ENCODE assay signal across 10 mouse cellular contexts in the genomic region with DNA sequence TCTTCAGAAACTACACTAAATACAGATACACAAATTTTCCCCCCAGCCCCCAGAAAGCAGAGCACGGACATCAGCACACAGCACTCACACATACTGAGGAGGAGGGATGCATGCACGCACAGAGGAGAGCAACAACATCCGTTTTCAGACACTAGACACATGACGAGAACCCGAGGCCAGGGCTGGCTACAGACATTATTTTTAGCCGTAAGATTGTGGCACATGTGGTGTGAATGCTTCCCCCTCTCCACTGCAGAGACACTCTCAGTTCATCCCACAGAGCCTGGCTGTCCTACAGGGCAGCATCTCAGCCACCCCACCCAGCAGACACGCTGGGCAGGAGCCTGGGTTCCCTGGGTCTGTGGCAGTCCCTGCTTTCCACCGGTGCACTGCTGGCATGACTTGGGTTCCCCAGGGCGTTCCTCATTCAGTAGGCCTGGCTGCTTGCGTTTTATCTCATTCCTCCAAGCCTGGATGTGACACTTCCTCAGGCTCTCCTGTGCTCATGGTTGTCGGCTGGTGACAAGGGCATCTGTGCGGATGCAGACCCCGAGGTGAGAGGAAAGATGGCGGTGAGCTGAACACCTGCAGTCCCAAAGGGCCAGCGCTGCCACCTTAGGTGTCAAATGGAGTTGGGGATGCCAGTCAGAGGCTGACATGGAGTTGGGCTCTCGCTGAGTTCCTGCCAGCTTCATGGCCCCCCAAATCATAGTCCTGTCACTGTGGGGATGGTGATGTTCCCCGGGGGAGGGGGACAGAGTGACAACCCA.
DNase-seq lines count a peak whose midpoint lies in the region; ATAC-seq and TF ChIP-seq lines count a peak whose summit lies in the region.
"Had no signal": no experiment of that assay in that cellular context is flagged by ENCODE, and none has a peak within 500 bp of the region (broad histone marks: within the 10 kb centered on the region; RNA-seq: fewer than 3 reads in every experiment).

No protein-coding gene starts in this region.

- no peaks in the 10 kb centered on the region for H3K79me2 ChIP-seq in heart, adult 2 months (replicated peaks; ENCODE audit: control insufficient read depth, insufficient read depth, low read length)

- peaks cover 9% of the 10 kb centered on the region; the same call in 1 of the 2 replicates for H3K27me3 ChIP-seq in heart, embryonic 10.5 days (ENCODE audit: insufficient read depth, poor library complexity, severe bottlenecking)
- H3K27me3 ChIP-seq in heart, adult 2 months (ENCODE audit: control insufficient read depth, insufficient read depth, low read length), result peaks cover 3% of the 10 kb centered on the region; the same call in 1 of the 2 replicates
- H3K27me3 ChIP-seq in embryonic facial prominence, embryonic 14.5 days (replicated peaks; ENCODE audit: control insufficient read depth, insufficient read depth, low read length), result no peaks in the 10 kb centered on the region
- H3K27me3 ChIP-seq in hindbrain, embryonic 16.5 days (replicated peaks; ENCODE audit: control insufficient read depth, insufficient read depth, low read length), result no peaks in the 10 kb centered on the region
- no peaks in the 10 kb centered on the region for H3K27me3 ChIP-seq in neural tube, embryonic 12.5 days (replicated peaks)

- no peaks in the 10 kb centered on the region for H3K36me3 ChIP-seq in heart, embryonic 10.5 days
- H3K36me3 ChIP-seq in heart, adult 2 months (ENCODE audit: control insufficient read depth, insufficient read depth, low read length), result no peaks in the 10 kb centered on the region
- H3K36me3 ChIP-seq in embryonic facial prominence, embryonic 14.5 days (ENCODE audit: control insufficient read depth, insufficient read depth, low read length), result no peaks in the 10 kb centered on the region
- no peaks in the 10 kb centered on the region for H3K36me3 ChIP-seq in hindbrain, embryonic 16.5 days (ENCODE audit: control insufficient read depth, insufficient read depth, low read length)
- H3K36me3 ChIP-seq in neural tube, embryonic 12.5 days, result no peaks in the 10 kb centered on the region

- H3K4me1 ChIP-seq in heart, embryonic 10.5 days, result peaks cover 21% of the 10 kb centered on the region
- H3K4me1 ChIP-seq in heart, adult 2 months (ENCODE audit: control insufficient read depth, insufficient read depth, low read length), result no peaks in the 10 kb centered on the region
- H3K4me1 ChIP-seq in embryonic facial prominence, embryonic 14.5 days (ENCODE audit: control insufficient read depth, insufficient read depth, low read length), result peaks cover 18% of the 10 kb centered on the region
- H3K4me1 ChIP-seq in hindbrain, embryonic 16.5 days (ENCODE audit: control insufficient read depth, insufficient read depth, low read depth, low read length), result peaks cover 19% of the 10 kb centered on the region
- peaks cover 21% of the 10 kb centered on the region for H3K4me1 ChIP-seq in neural tube, embryonic 12.5 days

- no peak for ATAC-seq in embryonic facial prominence, embryonic 14.5 days (ENCODE audit: low read depth)
- ATAC-seq in hindbrain, embryonic 16.5 days, result peak; percentile 34
- ATAC-seq in neural tube, embryonic 12.5 days (ENCODE audit: low FRiP score, low read depth), result peak; percentile 28; the same call in 1 of the 2 replicates

- TF ChIP-seq CTCF in heart, adult 2 months (IDR thresholded peaks at IDR 0.05), result no peak

- H3K27ac ChIP-seq in heart, embryonic 10.5 days, result peak overlapping the region; percentile 72
- no peak overlapping the region for H3K27ac ChIP-seq in heart, adult 2 months
- H3K27ac ChIP-seq in embryonic facial prominence, embryonic 14.5 days (replicated peaks; ENCODE audit: low read depth, low read length), result peak overlapping the region; percentile 56
- peak overlapping the region; percentile 88 for H3K27ac ChIP-seq in hindbrain, embryonic 16.5 days (ENCODE audit: low read depth, low read length)
- H3K27ac ChIP-seq in neural tube, embryonic 12.5 days, result peak overlapping the region; percentile 89

- 45% methylated on average over 17 of the region's 17 CpGs for WGBS in heart, embryonic 10.5 days
- 42% methylated on average over 17 of the region's 17 CpGs for WGBS in heart, adult 2 months
- 47% methylated on average over 17 of the region's 17 CpGs for WGBS in embryonic facial prominence, embryonic 14.5 days
- 43% methylated on average over 17 of the region's 17 CpGs for WGBS in hindbrain, embryonic 16.5 days
- WGBS in neural tube, embryonic 12.5 days, result 61% methylated on average over 17 of the region's 17 CpGs

- H3K4me3 ChIP-seq in heart, embryonic 10.5 days, result no peak overlapping the region
- no peak overlapping the region for H3K4me3 ChIP-seq in heart, adult 2 months
- no peak overlapping the region for H3K4me3 ChIP-seq in embryonic facial prominence, embryonic 14.5 days (ENCODE audit: low read depth, low read length)
- H3K4me3 ChIP-seq in hindbrain, embryonic 16.5 days (ENCODE audit: low read length), result no peak overlapping the region
- H3K4me3 ChIP-seq in neural tube, embryonic 12.5 days, result no peak overlapping the region

- no peak overlapping the region for H3K9ac ChIP-seq in heart, adult 2 months (ENCODE audit: low read depth, low read length)
- no peak overlapping the region for H3K9ac ChIP-seq in embryonic facial prominence, embryonic 14.5 days (ENCODE audit: low read depth, low read length)
- H3K9ac ChIP-seq in hindbrain, embryonic 16.5 days (ENCODE audit: low read depth, low read length), result peak overlapping the region; percentile 58
- 0 out of 2 replicates have a peak overlapping the region, but pooled peaks have one; percentile 35 for H3K9ac ChIP-seq in neural tube, embryonic 12.5 days

- intact Hi-C loops in heart, adult 2 months (cut with DNase I), result no loop called here

- no peak for TF ChIP-seq POLR2A in heart, adult 2 months (IDR thresholded peaks at IDR 0.05; ENCODE audit: insufficient read depth, low read depth, low read length)

- TF ChIP-seq EP300 in heart, adult 2 months (IDR thresholded peaks at IDR 0.05; ENCODE audit: insufficient read depth, low read depth, low read length), result no peak

- H3K9me3 ChIP-seq in heart, embryonic 10.5 days, result no peaks in the 10 kb centered on the region
- no peaks in the 10 kb centered on the region for H3K9me3 ChIP-seq in embryonic facial prominence, embryonic 14.5 days (ENCODE audit: control insufficient read depth, low read length)
- H3K9me3 ChIP-seq in hindbrain, embryonic 16.5 days (ENCODE audit: control insufficient read depth, low read length), result no peaks in the 10 kb centered on the region
- H3K9me3 ChIP-seq in neural tube, embryonic 12.5 days, result no peaks in the 10 kb centered on the region

- no peak for DNase-seq in heart, embryonic 10.5 days (ENCODE audit: low spot score)
- DNase-seq in heart, adult 2 months, result no peak
- DNase-seq in embryonic facial prominence, embryonic 14.5 days (ENCODE audit: low spot score), result peak; percentile 3
- DNase-seq in embryo, embryonic 11 days, result no peak
- DNase-seq in Muller cell, postnatal 12 days (ENCODE audit: inconsistent ontology term), result no peak
- DNase-seq in MN1 (ENCODE audit: low spot score), result no peak
- DNase-seq: cerebellum, adult 8-10 months; gastrocnemius, postnatal 10 days had no signal

- H3K4me2 ChIP-seq in embryonic facial prominence, embryonic 14.5 days (ENCODE audit: low read depth, low read length), result no peak overlapping the region
- no peak overlapping the region; the same call in 1 of the 2 replicates for H3K4me2 ChIP-seq in hindbrain, embryonic 16.5 days (ENCODE audit: low read length)
- peak overlapping the region; percentile 50 for H3K4me2 ChIP-seq in neural tube, embryonic 12.5 days (replicated peaks)

Comparison
In these comparisons a context has a peak if more than half of its experiments do, and no peak if none do; other contexts are left out.
1. H3K9ac ChIP-seq: peak in hindbrain, embryonic 16.5 days (single experiment) and neural tube, embryonic 12.5 days (single experiment); none in heart, adult 2 months (single experiment) and embryonic facial prominence, embryonic 14.5 days (single experiment).